Mouse (Mus musculus) C2C12 (cell line): ENCODE measurements around the gene Mecom.

Experiments
- CEBPB ChIP-seq: IDR thresholded peaks from one replicate; pipeline ENCODE4 v1.6.1; 2011; ENCODE audit warnings: low read depth, mild to moderate bottlenecking, control low read depth, moderate library complexity
- CTCF ChIP-seq: IDR thresholded peaks from one replicate; pipeline ENCODE4 v1.5.1; 2011; ENCODE audit not compliant: control insufficient read depth, insufficient read depth, insufficient read length
- FOSL1 ChIP-seq: IDR thresholded peaks from one replicate; pipeline ENCODE4 v1.8.0; 2011; ENCODE audit warnings: mild to moderate bottlenecking, low read length; ENCODE audit not compliant: poor library complexity, insufficient read depth, severe bottlenecking
- MAX ChIP-seq: IDR thresholded peaks from one replicate; pipeline ENCODE4 v1.6.1; 2011; ENCODE audit warnings: mild to moderate bottlenecking, control low read depth
- MYOD1 ChIP-seq: IDR thresholded peaks from one replicate; pipeline ENCODE4 v1.6.1; 2011; ENCODE audit warnings: low read depth; ENCODE audit not compliant: control insufficient read depth, insufficient read length
- MYOG ChIP-seq: IDR thresholded peaks from one replicate; pipeline ENCODE4 v1.6.1; 2011; ENCODE audit not compliant: control insufficient read depth, insufficient read length; ENCODE audit errors: extremely low read depth
- USF1 ChIP-seq: IDR thresholded peaks from one replicate; pipeline ENCODE4 v1.6.1; 2011; ENCODE audit warnings: low read depth, mild to moderate bottlenecking, control low read depth, moderate library complexity

GRCm38 (mm10) chr3:30510646-30511045 is 37.2 kb downstream of the Mecom start:
- TF ChIP-seq MAX (no peak), USF1 (no peak), CTCF (no peak), CEBPB (no peak), MYOG (no peak), FOSL1 (no peak), MYOD1 (no peak)
